Mouse (Mus musculus) c-Kit-negative CD71-positive TER-119-positive erythroid progenitor cells, embryonic 14.5 days (primary cell): ENCODE measurements at regions not wholly inside any gene's neighbourhood (a gene's known extent, or its start where the extent isn't known, plus 50 kb on each side); places are given as distances from the start of the nearest gene placed in this dataset.

Source experiments
- DNase-seq: peaks from one replicate; pipeline ENCODE4 v3.0.0-alpha.2; 2013; ENCODE audit warnings: low read depth, low spot score

DNA sequence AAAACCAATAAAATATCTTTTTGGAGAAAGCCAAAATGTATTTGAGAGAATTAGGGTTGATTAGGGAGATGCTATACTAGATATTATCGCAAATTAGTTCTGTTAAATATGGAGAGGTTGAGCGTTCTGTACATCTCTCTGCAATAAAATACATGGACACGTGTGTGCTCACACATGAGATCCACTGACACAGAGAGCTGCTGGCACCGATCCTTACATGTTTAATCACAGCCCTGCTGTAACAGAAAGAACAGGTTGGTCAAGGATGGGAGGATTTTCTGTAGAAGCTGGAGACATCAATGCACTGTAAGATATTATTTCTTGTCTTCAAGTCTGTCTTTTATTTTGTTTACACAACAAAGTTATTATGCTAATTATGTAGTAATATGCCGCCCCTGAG, 366.2 kb upstream of the Fam92a start:
- DNase-seq: no peak

DNA sequence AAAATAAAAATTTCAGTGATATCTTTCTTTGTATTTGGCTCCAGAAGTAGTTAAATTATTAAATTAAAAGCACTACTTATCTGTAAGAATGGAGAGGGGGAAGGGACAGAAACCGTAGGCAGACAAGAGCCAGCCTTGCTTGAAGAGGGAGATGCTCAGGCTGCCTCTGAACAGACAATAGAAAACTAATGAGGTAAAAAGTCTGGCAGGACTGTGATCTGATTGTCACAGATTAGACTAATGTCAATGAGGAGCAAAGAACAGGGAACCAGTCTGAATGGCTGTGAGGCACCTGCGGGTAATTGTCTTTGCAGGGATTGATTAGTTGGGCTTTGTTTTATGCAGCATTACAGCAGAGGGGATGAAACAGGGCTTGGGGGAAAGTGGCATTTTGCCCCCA, 362.3 kb upstream of the Fam92a start:
- DNase-seq: no peak

DNA sequence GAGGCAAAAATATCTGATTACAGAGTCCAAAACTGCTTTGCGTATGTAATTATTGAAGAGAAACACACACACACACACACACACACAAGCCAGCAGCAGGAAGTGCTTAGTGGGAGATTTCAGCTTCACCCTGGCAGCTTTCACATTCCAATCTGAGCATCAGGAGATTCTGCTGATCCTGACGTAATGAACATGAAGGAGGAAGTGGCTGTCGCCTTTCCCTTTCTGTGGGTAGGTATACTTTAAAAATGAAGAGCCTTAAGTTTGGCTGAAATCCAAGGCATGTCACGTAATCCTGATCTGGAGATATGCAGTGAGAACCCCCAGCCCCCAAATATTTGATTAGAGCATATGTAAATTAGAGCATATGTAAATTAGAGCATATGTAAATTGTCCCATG, 361.1 kb upstream of the Fam92a start:
- DNase-seq: no peak

DNA sequence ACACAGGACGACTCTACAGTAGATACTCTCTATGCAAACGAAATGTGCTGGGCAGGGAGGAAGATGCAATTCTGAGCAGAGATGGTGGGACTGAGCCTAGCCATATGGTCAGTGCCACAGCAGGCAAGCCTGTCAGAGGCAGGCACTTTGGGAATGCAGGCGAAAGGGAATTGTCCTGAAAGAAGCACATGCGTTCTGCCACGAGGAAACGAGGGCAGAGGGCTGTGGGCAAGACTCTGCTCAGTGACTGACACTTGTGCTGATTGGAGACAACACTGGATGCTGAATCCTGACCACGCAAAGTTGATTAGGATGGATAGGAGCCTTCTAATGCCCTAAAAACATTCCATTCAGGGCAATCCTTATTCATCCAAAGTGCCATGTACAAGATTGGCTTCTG, 350.5 kb upstream of the Fam92a start:
- no peak for DNase-seq

DNA sequence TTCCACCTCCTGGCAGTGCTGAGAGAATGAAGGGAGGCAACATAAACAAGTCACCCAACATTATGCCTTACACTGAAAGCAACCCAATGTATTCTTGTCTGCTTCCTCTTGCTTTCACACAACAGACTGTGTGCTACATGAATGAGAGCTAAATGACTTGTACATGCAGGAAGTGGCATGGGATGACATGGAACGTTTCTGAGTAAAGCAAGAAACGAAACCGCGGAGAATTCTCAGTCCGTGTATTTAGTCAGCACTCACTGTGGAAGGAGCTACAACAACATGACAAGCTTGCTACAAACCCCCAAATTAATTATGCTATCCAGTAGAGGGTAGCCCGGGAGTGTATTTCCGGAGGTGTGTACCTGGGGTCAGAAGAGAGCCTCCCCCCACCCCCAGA, 349.4 kb upstream of the Fam92a start:
- DNase-seq: no peak

DNA sequence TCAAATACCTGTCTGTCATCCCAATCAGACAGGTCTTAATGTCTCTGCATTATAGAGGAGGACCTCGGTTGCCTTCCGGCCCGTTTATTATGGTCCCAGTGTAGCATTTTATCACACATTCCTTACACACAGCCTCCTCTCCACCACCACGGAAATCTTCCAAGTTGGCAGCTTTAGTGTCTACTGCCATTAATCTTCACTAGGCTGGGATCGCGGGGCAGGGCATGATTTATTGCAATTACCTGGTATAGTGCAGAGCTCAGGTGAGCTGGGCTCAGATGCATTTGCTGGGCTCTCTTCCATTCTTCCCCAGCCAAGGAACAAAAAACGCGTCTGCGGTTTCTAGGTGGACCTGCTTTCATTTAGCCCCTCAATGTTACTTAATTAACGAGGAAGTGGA, 344.7 kb upstream of the Fam92a start:
- DNase-seq: no peak

DNA sequence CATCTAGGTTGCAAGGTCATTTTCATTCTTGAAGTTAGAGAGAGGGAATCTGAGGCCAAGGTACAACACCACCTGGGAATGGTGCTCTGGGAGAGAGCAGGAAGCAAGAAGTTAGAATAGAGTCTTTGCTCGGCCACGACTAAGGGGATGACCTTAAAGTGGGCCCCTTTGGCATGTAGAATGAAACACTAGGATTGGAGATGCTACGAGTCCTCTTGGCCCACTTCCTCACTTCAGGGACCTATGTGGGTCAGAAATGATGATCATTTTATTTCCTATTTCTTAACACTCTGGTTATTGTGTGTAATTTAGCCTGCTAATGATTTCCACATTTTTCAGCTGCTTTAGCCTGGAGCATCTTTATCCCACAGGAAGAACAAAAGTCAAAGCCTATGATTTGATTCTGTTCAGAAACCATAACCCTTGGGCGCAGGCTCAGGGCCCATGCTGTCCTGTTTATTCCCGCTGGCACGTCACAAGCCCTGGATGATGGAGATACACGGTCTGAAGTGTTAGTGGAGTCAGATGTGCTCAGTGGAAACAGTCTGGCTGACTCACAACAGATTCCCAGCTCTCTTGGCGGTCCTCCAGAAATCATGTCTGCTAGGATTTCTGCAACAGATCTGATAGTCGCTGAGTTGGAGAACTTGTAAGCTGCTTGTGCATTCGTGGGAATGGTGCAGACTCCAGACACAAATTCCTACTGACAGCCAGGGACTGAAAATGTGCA, 340.0 kb upstream of the Fam92a start:
- no peak for DNase-seq

DNA sequence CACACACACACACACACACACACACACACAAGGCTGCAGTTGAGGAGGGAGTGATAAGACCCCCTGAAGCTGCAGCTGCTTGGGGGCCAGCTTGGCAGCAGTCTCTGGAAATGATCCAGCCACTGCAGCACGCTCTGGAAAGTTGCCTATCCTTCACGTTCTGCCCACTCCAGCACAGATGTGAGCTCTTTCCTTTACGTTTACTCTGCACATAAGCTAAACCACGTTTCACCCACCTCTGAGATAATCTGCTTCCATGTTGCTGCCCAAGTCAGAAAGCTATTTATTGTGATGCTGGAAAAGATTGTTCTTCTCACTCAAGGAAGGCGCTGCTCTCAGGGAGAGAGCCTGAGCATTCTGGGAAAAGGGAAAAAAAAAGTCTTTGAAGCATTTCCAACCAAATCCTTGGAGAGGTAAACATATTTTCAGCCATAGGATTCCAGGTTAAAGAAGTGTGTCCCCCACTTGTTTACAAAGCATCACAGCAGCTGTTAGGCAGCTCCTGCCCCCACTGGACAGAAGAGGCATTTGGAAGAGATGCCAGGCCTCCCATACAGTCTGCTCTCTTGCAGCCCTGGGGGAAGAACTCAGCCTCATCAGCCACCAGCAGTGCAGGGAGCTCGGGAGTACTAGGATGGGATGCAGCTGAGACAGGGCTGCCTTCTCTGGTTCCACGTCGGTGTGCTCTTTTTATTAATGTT, 335.2 kb upstream of the Fam92a start:
- no peak for DNase-seq

DNA sequence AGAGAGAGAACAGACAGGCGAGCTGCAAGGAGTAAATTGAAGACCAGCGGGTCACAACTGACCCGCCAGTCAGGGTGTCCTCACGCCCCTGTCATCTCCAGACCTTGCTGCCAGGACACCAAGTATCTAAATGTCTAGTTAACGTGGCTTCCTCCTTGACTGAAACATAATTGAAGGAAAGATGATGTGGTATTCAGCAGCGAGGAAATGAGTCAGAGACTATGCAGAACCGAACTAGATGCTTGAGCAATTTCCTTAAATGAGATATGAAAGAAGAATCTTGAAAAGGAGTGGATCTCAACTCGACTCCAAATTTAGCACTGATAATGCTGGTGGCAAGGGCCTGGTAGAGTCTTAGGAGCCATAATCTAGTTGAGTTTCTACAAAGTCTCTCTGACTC, 329.3 kb upstream of the Fam92a start:
- no peak for DNase-seq

DNA sequence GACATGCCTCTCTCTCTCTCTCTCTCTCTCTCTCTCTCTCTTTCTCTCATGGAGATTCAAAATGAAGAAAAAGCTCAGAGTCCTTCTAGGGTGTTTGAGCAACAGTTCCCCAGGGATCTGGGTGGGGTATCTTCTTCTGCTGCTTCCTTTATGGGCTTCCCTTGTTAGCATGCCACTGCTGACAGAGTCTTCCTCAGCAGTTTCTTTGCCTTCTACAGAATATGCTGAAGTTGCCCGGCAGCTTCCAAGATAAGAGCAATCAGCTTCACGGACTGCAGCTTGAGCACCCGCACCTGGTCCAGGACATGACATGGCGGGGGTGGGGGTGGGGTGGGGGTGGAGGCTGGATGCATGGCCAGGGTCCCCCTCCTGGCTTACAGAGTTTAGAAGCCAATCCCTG, 326.6 kb upstream of the Fam92a start:
- no peak for DNase-seq

DNA sequence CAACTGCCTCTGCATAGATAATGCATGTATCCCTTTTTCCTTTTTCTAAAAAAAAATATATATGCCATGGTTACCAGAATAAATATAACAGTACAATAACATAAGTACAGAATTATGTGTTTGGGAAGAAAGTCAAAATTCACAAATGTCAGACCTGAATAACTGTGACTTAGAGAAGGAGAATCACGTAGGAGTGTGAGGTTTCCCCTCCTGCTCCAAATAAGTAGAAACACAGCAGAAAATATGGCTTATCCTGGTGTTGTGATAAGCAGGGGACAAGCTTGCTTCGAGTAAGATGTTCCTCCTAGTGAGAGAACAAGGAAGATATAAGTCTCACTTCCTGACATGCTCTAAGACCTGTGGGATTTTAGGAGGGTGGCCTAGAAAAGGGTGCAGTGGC, 320.7 kb upstream of the Fam92a start:
- DNase-seq: no peak

DNA sequence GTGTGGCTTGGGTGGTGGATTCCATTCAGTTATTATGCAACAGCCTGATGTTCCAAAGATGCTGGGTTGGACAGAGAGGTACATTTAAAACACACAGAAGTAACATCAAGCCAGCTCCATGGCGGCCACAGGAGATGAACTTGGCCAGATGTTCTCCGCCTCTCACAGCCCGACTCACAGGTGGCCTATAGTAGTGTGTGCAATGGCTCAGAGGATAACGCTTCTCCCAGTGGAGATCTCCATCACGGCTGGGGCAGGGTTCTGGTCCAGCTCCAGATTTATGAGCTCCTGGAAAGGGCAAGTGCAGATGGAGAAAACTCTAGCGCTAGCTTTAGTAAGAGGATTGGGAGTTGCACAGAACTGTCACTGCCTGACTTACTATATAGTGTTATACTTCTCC, 319.5 kb upstream of the Fam92a start:
- no peak for DNase-seq

DNA sequence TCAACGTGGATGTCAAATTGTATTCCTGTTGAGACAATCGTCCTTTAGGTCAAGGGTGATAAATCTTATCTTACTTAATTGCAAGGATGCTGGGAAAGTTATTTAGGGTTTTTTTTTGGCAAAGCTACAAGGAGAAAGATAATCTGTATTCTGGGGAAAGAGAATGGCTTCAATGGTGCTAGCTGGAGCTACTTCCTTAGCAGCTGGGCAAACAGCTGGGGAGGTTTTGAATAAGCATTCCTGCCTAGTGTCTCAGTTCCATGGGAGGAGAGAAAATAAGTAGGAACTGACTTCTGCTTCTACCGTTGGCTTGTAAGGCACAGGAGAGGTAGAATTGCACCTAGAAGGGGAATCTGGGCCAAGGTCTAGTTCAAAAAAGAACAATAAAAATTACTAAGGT, 318.3 kb upstream of the Fam92a start:
- DNase-seq: no peak

DNA sequence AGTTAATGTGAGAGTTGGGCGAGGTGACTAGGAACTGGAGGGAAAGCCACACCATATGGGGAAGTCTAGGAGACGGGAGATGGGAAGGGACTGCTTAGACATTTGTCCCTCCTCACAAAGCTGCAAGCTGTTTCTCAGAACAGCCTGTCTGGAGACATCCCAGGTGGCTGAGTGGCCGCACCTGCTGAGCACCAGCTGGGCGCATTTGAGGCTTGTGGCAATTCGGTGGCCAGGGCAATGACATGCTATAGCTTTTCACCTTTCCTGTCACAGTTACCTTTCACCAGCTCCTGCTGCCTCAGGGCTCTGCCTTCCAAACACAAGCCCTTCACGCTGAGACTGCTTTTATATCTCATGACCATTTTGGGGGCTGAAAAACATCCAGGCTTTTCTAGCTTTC, 317.5 kb upstream of the Fam92a start:
- no peak for DNase-seq

DNA sequence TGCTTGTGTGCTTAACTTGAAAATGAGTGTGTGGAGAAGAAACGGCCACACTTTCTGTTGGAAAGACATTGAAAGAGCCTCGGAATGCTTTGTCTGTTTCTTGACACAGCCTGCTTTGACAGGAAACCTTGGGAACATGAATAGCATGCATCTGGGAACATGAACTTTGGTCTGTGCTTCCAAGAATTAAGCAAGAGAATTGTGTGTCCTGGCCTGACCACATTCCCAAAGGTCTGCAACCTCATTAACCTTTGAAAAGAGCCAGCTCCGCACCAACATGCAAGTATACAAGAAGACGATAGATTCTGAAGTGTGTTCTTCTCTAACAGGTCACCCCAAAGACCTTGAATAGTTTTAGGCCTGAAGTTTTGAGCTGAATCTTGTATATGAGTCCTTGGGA, 309.7 kb upstream of the Fam92a start:
- no peak for DNase-seq

DNA sequence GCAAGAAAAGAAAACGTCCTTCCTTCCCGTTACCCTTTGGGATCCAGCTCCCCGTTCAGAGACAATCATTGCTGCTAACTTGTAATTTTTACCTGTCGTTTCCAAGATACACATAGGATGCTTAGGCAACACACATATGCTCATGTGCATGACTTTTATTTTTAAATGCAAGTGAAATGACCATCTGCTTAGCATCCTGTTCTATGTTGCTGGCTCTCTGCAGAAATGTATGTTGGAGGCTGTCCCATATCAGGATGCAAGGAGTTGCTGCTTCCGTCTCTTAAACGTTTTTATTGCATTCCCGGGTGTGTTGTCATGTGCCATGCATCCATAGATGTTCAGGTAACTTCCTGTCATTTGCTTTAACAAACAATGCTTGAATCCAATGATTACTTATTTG, 304.9 kb upstream of the Fam92a start:
- DNase-seq: no peak

DNA sequence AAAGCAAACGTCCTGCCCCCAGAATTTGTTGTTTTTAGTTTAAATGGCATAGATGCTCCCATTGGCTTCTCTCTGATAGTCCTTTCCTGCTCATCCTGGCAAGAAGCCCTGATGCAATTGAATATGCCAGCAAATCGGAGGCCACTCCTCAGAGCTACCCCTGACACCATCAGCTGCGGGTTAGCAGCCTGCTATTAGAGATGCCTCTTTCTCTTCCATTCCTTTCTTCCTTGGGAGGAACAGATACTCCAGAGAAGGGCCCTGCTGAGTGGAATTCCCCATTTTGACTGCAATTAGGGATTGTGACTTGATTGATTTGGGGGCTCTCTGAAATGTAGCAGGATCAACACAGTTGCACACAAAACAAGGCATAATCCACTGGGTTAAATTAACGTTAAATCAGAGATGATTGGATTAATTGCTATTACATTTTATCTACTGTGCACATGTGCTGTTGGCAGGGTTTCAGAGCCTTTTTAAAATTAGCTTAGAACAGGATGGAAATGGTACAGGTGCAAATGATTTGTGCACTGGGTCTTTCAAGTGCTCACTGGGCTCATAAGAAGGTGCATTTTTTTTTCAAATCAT, 303.3 kb upstream of the Fam92a start:
- DNase-seq: no peak

DNA sequence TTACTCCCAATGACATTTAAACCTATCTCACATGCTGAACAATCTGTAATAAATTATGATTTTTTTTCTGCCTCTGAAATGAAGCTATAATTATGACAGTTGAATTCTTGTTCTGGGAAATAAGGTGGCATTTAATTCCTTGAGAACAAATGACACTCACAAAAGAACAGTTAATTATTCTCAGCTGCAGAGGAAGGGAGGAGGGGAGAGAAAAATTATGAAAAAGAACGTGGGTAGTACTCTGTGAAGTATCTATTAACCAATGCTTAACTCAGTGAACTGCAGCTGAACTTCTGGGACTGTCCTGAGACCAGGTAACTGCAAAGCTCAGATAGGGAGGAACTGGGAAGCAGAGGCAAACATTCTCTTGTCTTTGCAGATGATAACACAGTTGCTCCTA, 302.6 kb upstream of the Fam92a start:
- DNase-seq: no peak

DNA sequence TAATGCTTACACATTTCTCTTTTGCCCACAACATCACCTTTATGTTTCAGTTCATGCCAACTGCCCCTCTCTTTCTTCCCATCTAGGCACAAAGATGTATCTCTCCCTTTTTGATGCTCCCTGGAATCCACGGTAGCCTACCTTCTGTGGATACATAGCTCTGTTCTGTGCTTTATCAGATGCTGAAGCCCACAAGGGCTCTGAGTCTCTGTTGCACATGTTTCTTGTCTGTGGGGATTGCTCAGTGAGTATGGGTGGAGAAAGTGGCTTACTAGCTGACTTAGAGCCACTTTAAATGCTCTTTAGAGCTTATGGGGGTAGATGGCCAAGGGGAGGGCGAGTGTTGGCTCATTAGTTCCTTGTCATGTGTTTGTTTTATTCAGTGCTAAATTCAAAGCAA, 289.9 kb upstream of the Fam92a start:
- DNase-seq: no peak

DNA sequence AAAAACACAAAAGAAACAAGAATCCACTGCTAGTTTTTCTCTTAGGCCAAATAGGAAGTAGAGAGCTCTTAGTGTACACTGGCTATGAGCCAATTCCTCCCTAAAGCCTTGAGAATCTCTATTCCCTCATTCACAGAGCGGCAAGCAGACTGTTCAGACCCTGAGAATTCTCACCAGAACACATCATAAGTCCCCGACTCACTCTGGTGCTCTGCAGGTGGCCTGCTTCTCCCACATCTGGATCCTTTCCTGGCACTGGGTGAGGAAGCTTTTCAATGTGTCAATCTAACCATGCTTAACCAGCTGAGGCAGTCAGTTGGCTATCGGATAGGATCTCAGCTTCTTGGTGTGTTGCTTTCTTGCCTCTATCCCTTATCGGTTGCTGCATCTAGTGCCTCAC, 289.4 kb upstream of the Fam92a start:
- DNase-seq: no peak

DNA sequence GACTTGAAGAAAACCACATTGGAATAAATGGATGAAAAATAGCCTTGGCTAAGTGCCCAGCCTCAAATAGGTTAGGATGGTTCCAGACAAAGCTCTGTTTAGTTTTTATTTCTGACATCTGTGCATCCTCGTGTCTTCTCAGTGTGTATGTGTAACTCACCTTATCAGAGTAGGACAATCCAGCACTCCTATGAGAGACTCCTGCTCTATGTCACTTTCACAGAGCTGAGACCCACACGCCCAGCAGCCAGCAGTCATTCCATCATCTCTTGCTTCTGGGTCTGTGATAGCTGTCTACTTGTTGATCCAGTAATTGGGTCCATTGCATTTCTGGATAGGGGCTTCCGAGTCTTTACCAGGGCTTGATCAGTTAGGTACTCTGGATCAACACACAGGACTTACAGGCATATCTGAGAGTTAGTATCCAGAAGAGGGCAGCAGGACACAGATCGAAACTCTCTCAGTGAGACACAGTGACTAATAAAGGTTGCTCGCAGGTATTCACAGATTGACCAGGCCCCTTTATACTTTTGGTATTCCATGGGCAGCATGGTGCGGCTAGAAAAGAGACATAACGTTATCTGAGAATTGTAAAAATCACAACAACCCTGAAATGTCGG, 286.3 kb upstream of the Fam92a start:
- DNase-seq: no peak

DNA sequence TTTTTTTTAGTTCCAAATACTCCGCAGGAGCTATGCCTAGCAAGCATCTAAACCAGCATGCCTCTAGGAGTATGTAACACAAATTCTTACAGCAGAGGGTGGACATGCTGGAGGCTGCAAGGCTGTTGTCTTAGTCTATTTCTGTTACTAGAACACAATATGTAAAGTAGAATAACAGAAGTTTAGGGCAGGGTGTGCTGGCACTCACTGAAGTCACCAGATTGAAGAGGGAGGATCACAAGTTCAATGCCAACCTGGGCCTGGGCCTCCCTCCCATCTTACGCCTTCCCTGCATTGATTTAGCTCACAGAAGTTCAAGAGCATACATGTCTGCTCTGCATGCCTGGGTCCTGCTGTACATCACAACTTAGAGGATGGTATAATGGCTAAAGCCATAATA, 280.3 kb upstream of the Fam92a start:
- DNase-seq: no peak

DNA sequence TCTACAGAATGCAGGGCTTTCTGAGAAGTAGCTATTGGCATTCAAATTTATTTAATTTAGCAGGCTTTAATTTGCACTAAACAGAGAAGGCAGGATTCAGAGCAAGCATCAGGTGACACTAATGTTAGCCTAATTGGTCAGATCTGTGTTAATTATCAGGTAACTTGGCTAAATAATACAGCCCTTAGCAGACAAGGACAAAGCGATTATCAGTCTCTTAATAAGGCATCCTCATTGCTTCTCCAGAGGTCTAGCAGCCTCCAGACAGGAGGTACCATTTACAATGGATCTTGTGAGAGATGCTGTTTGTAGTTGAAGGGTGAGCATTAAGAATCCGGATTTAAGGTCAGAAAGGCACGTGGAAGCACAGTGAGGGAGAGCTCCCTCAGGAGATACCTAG, 253.7 kb upstream of the Fam92a start:
- DNase-seq: no peak
